Mouse (Mus musculus): ENCODE measurements around the gene Rhbdd1. TPM values are rescaled to one million over a fixed set of nuclear protein-coding genes. Genes with fewer than 3 reads are reported as not detected.

Gene Rhbdd1
- polyA plus RNA-seq, 1 experiment, result not detected

- H3K4me3 ChIP-seq (ENCODE audit: insufficient read depth, low read depth, low read length), result no peak overlapping the region
- WGBS, result 94% methylated on average over 3 of the region's 3 CpGs
- H3K4me1 ChIP-seq (ENCODE audit: control insufficient read depth, insufficient read depth, low read length), result no peaks in the 10 kb centered on the region
- H3K27ac ChIP-seq (ENCODE audit: insufficient read depth, low read depth, low read length), result no peak overlapping the region
- no peak for TF ChIP-seq CTCF (IDR thresholded peaks at IDR 0.05; ENCODE audit: insufficient read depth, low read depth, low read length)
- TF ChIP-seq POLR2A (IDR thresholded peaks at IDR 0.05; ENCODE audit: insufficient read depth, low read depth, low read length), result no peak
These were observed 18.3 kb downstream of the Rhbdd1 start for GRCm38 (mm10) chr1:82334506-82334905.

- Histone ChIP-seq H3K4me3 (ENCODE audit: insufficient read depth, low read depth, low read length) (no peak overlapping the region), H3K27ac (ENCODE audit: insufficient read depth, low read depth, low read length) (no peak overlapping the region), H3K4me1 (ENCODE audit: control insufficient read depth, insufficient read depth, low read length) (no peaks in the 10 kb centered on the region)
- TF ChIP-seq CTCF (IDR thresholded peaks at IDR 0.05; ENCODE audit: insufficient read depth, low read depth, low read length) (no peak), POLR2A (IDR thresholded peaks at IDR 0.05; ENCODE audit: insufficient read depth, low read depth, low read length) (no peak)
- WGBS, result 83% methylated on average over 2 of the region's 2 CpGs
These were observed 36.8 kb downstream of the Rhbdd1 start for GRCm38 (mm10) chr1:82353089-82353488.

- no peak overlapping the region for H3K4me3 ChIP-seq (ENCODE audit: insufficient read depth, low read depth, low read length)
- no peak for TF ChIP-seq POLR2A (IDR thresholded peaks at IDR 0.05; ENCODE audit: insufficient read depth, low read depth, low read length)
- TF ChIP-seq CTCF (IDR thresholded peaks at IDR 0.05; ENCODE audit: insufficient read depth, low read depth, low read length), result no peak
- H3K27ac ChIP-seq (ENCODE audit: insufficient read depth, low read depth, low read length), result no peak overlapping the region
- H3K4me1 ChIP-seq (ENCODE audit: control insufficient read depth, insufficient read depth, low read length), result peaks cover under 1% of the 10 kb centered on the region
- WGBS, result 75% methylated on average over 2 of the region's 2 CpGs
These were observed 37.5 kb downstream of the Rhbdd1 start for GRCm38 (mm10) chr1:82353755-82354154.

GRCm38 (mm10) chr1:82358871-82359647 lies 42.8 kb downstream of the Rhbdd1 start:
- TF ChIP-seq POLR2A (IDR thresholded peaks at IDR 0.05; ENCODE audit: insufficient read depth, low read depth, low read length) (no peak), CTCF (IDR thresholded peaks at IDR 0.05; ENCODE audit: insufficient read depth, low read depth, low read length) (no peak)
- H3K4me1 ChIP-seq (ENCODE audit: control insufficient read depth, insufficient read depth, low read length), result peaks cover 7% of the 10 kb centered on the region
- peak overlapping the region; percentile 20; the same call in 1 of the 2 replicates for H3K27ac ChIP-seq (ENCODE audit: insufficient read depth, low read depth, low read length)
- WGBS, result 47% methylated on average over 20 of the region's 20 CpGs
- H3K4me3 ChIP-seq (ENCODE audit: insufficient read depth, low read depth, low read length), result peak overlapping the region; percentile 11; the same call in 1 of the 2 replicates

- Histone ChIP-seq H3K4me1 (ENCODE audit: control insufficient read depth, insufficient read depth, low read length) (peaks cover 7% of the 10 kb centered on the region), H3K27ac (ENCODE audit: insufficient read depth, low read depth, low read length) (no peak overlapping the region), H3K4me3 (ENCODE audit: insufficient read depth, low read depth, low read length) (no peak overlapping the region)
- WGBS, result 87% methylated on average over 1 of the region's 1 CpGs
- TF ChIP-seq POLR2A (IDR thresholded peaks at IDR 0.05; ENCODE audit: insufficient read depth, low read depth, low read length) (no peak), CTCF (IDR thresholded peaks at IDR 0.05; ENCODE audit: insufficient read depth, low read depth, low read length) (no peak)
These were observed 43.4 kb downstream of the Rhbdd1 start for GRCm38 (mm10) chr1:82359648-82360026.

- 80% methylated on average over 4 of the region's 4 CpGs for WGBS
- Histone ChIP-seq H3K4me3 (ENCODE audit: insufficient read depth, low read depth, low read length) (no peak overlapping the region), H3K27ac (ENCODE audit: insufficient read depth, low read depth, low read length) (no peak overlapping the region), H3K4me1 (ENCODE audit: control insufficient read depth, insufficient read depth, low read length) (peaks cover 7% of the 10 kb centered on the region)
- TF ChIP-seq POLR2A (IDR thresholded peaks at IDR 0.05; ENCODE audit: insufficient read depth, low read depth, low read length) (no peak), CTCF (IDR thresholded peaks at IDR 0.05; ENCODE audit: insufficient read depth, low read depth, low read length) (no peak)
These were observed 45.0 kb downstream of the Rhbdd1 start for GRCm38 (mm10) chr1:82361240-82361639.

GRCm38 (mm10) chr1:82362165-82362564 lies 45.9 kb downstream of the Rhbdd1 start:
- Histone ChIP-seq H3K27ac (ENCODE audit: insufficient read depth, low read depth, low read length) (no peak overlapping the region), H3K4me3 (ENCODE audit: insufficient read depth, low read depth, low read length) (no peak overlapping the region), H3K4me1 (ENCODE audit: control insufficient read depth, insufficient read depth, low read length) (peaks cover 7% of the 10 kb centered on the region)
- TF ChIP-seq POLR2A (IDR thresholded peaks at IDR 0.05; ENCODE audit: insufficient read depth, low read depth, low read length), result no peak
- TF ChIP-seq CTCF (IDR thresholded peaks at IDR 0.05; ENCODE audit: insufficient read depth, low read depth, low read length), result no peak
- 87% methylated on average over 6 of the region's 6 CpGs for WGBS

- no peak overlapping the region for H3K27ac ChIP-seq (ENCODE audit: insufficient read depth, low read depth, low read length)
- TF ChIP-seq POLR2A (IDR thresholded peaks at IDR 0.05; ENCODE audit: insufficient read depth, low read depth, low read length) (no peak), CTCF (IDR thresholded peaks at IDR 0.05; ENCODE audit: insufficient read depth, low read depth, low read length) (no peak)
- 70% methylated on average over 7 of the region's 7 CpGs for WGBS
- no peak overlapping the region for H3K4me3 ChIP-seq (ENCODE audit: insufficient read depth, low read depth, low read length)
- peaks cover 3% of the 10 kb centered on the region; the same call in 1 of the 2 replicates for H3K4me1 ChIP-seq (ENCODE audit: control insufficient read depth, insufficient read depth, low read length)
These were observed 47.8 kb downstream of the Rhbdd1 start for GRCm38 (mm10) chr1:82364047-82364446.

GRCm38 (mm10) chr1:82364468-82364867 lies 48.2 kb downstream of the Rhbdd1 start:
- 74% methylated on average over 6 of the region's 6 CpGs for WGBS
- 0 out of 2 replicates have a peak, but pooled peaks cover 3% of the 10 kb centered on the region for H3K4me1 ChIP-seq (ENCODE audit: control insufficient read depth, insufficient read depth, low read length)
- no peak overlapping the region for H3K27ac ChIP-seq (ENCODE audit: insufficient read depth, low read depth, low read length)
- no peak overlapping the region for H3K4me3 ChIP-seq (ENCODE audit: insufficient read depth, low read depth, low read length)
- no peak for TF ChIP-seq POLR2A (IDR thresholded peaks at IDR 0.05; ENCODE audit: insufficient read depth, low read depth, low read length)
- no peak for TF ChIP-seq CTCF (IDR thresholded peaks at IDR 0.05; ENCODE audit: insufficient read depth, low read depth, low read length)
